Mouse (Mus musculus) C2C12 (cell line): Measurements from ENCODE around the gene Tbc1d14. TPM values are rescaled to one million over a fixed set of nuclear protein-coding genes. Genes with fewer than 3 reads are reported as not detected.

Source experiments
- H3K27me3 ChIP-seq: one replicate; pipeline ENCODE4 v1.6.1; 2011; ENCODE audit not compliant: control insufficient read depth, insufficient read depth, insufficient read length
- H3K36me3 ChIP-seq: one replicate; pipeline ENCODE4 v1.6.1; 2011; ENCODE audit not compliant: control insufficient read depth, insufficient read depth
- H3K4me3 ChIP-seq: one replicate; pipeline ENCODE4 v1.5.1; 2011; ENCODE audit warnings: mild to moderate bottlenecking, control low read depth; ENCODE audit not compliant: poor library complexity, insufficient read depth, severe bottlenecking
- H3K79me2 ChIP-seq: one replicate; pipeline ENCODE4 v1.6.1; 2011; ENCODE audit not compliant: control insufficient read depth, insufficient read depth
- H3K79me3 ChIP-seq: one replicate; pipeline ENCODE4 v1.6.1; 2011; ENCODE audit warnings: low read depth, control low read depth
- H3ac ChIP-seq: one replicate; pipeline ENCODE3; 2011; ENCODE audit warnings: low read depth; ENCODE audit not compliant: control insufficient read depth, insufficient read length
- CEBPB ChIP-seq: IDR thresholded peaks from one replicate; pipeline ENCODE4 v1.6.1; 2011; ENCODE audit warnings: low read depth, mild to moderate bottlenecking, control low read depth, moderate library complexity
- CTCF ChIP-seq: IDR thresholded peaks from one replicate; pipeline ENCODE4 v1.5.1; 2011; ENCODE audit not compliant: control insufficient read depth, insufficient read depth, insufficient read length
- FOSL1 ChIP-seq: IDR thresholded peaks from one replicate; pipeline ENCODE4 v1.8.0; 2011; ENCODE audit warnings: mild to moderate bottlenecking, low read length; ENCODE audit not compliant: poor library complexity, insufficient read depth, severe bottlenecking
- MAX ChIP-seq: IDR thresholded peaks from one replicate; pipeline ENCODE4 v1.6.1; 2011; ENCODE audit warnings: mild to moderate bottlenecking, control low read depth
- MYOD1 ChIP-seq: IDR thresholded peaks from one replicate; pipeline ENCODE4 v1.6.1; 2011; ENCODE audit warnings: low read depth; ENCODE audit not compliant: control insufficient read depth, insufficient read length
- MYOG ChIP-seq: IDR thresholded peaks from one replicate; pipeline ENCODE4 v1.6.1; 2011; ENCODE audit not compliant: control insufficient read depth, insufficient read length; ENCODE audit errors: extremely low read depth
- USF1 ChIP-seq: IDR thresholded peaks from one replicate; pipeline ENCODE4 v1.6.1; 2011; ENCODE audit warnings: low read depth, mild to moderate bottlenecking, control low read depth, moderate library complexity
- long read RNA-seq, 2 experiments: library from polyadenylated mRNA; unstranded; transcript quantifications; one replicate each; pipeline ENCODE4 v2.0.0; 2019 to 2020
- polyA plus RNA-seq: library from polyadenylated mRNA; unstranded; fragments of >200 nt; fragmentation: generic; extraction: Trizol; gene quantifications from one replicate; pipeline ENCODE4 v1.2.1, GENCODE M21; 2012; ENCODE audit warnings: missing spikeins

Tbc1d14 gene
- 10.7 TPM for polyA plus RNA-seq
- long read RNA-seq, experiment 1, partial matches to known transcripts: 0 of 5 reads
- long read RNA-seq, experiment 1, other reads (novel, unspliced or antisense): 2 of 5 reads
- long read RNA-seq, experiment 2, full-length matches to known transcripts: 59 of 74 reads
- long read RNA-seq, experiment 2, partial matches to known transcripts: 3 of 74 reads
- long read RNA-seq, experiment 2, other reads (novel, unspliced or antisense): 12 of 74 reads

GRCm38 (mm10) chr5:36593176-36593575 is at the start of gene Tbc1d14:
Tbc1d14 (minus strand) TSS chr5:36593276.
- Histone ChIP-seq H3K79me3 (no peaks in the 10 kb centered on the region), H3K79me2 (no peaks in the 10 kb centered on the region), H3ac (no peak within 1 kb of the TSS), H3K27me3 (no peaks in the 10 kb centered on the region), H3K36me3 (no peaks in the 10 kb centered on the region), H3K4me3 (no peak within 1 kb of the TSS)
- TF ChIP-seq CEBPB (no peak), USF1 (no peak), MYOG (no peak), CTCF (no peak), FOSL1 (no peak), MAX (no peak), MYOD1 (no peak)

- Histone ChIP-seq H3K36me3 (peaks cover 53% of the 10 kb centered on the region), H3K27me3 (no peaks in the 10 kb centered on the region), H3K79me2 (peaks cover 75% of the 10 kb centered on the region), H3ac (no peak overlapping the region), H3K79me3 (peaks cover 34% of the 10 kb centered on the region), H3K4me3 (no peak overlapping the region)
- TF ChIP-seq MAX: no peak
- TF ChIP-seq MYOG: no peak
- no peak for TF ChIP-seq FOSL1
- TF ChIP-seq CTCF: no peak
- no peak for TF ChIP-seq MYOD1
- no peak for TF ChIP-seq USF1
- no peak for TF ChIP-seq CEBPB
These were observed 32.5 kb upstream of the Tbc1d14 start for GRCm38 (mm10) chr5:36625612-36626011.

GRCm38 (mm10) chr5:36623670-36624069 is 30.6 kb upstream of the Tbc1d14 start:
- peaks cover 32% of the 10 kb centered on the region for H3K79me3 ChIP-seq
- no peaks in the 10 kb centered on the region for H3K27me3 ChIP-seq
- H3ac ChIP-seq: no peak overlapping the region
- TF ChIP-seq MYOD1: no peak
- TF ChIP-seq CEBPB: no peak
- TF ChIP-seq FOSL1: no peak
- no peak for TF ChIP-seq MAX
- TF ChIP-seq MYOG: no peak
- TF ChIP-seq USF1: no peak
- no peak for TF ChIP-seq CTCF
- peaks cover 60% of the 10 kb centered on the region for H3K36me3 ChIP-seq
- H3K4me3 ChIP-seq: no peak overlapping the region
- H3K79me2 ChIP-seq: peaks cover 92% of the 10 kb centered on the region

- TF ChIP-seq MYOG (no peak), USF1 (no peak), CTCF (no peak), FOSL1 (no peak), MAX (no peak), MYOD1 (no peak), CEBPB (no peak)
- peaks cover 28% of the 10 kb centered on the region for H3K79me3 ChIP-seq
These were observed 28.0 kb upstream of the Tbc1d14 start for GRCm38 (mm10) chr5:36621058-36621449.

GRCm38 (mm10) chr5:36620409-36621057 is 27.5 kb upstream of the Tbc1d14 start:
- Histone ChIP-seq H3K79me2 (peaks cover 64% of the 10 kb centered on the region), H3K27me3 (no peaks in the 10 kb centered on the region), H3K79me3 (peaks cover 28% of the 10 kb centered on the region), H3ac (no peak overlapping the region), H3K4me3 (no peak overlapping the region), H3K36me3 (peaks cover 66% of the 10 kb centered on the region)
- TF ChIP-seq USF1 (no peak), CTCF (no peak), MYOD1 (no peak)

More at GRCm38 (mm10) chr5:36621058-36621449, 28.0 kb upstream of the Tbc1d14 start:
- Histone ChIP-seq H3K36me3 (peaks cover 65% of the 10 kb centered on the region), H3K79me2 (peaks cover 69% of the 10 kb centered on the region), H3K27me3 (no peaks in the 10 kb centered on the region), H3ac (no peak overlapping the region), H3K4me3 (no peak overlapping the region)
